Mouse (Mus musculus): Measurements from ENCODE around the gene Ctcf.

Ctcf gene

DNA sequence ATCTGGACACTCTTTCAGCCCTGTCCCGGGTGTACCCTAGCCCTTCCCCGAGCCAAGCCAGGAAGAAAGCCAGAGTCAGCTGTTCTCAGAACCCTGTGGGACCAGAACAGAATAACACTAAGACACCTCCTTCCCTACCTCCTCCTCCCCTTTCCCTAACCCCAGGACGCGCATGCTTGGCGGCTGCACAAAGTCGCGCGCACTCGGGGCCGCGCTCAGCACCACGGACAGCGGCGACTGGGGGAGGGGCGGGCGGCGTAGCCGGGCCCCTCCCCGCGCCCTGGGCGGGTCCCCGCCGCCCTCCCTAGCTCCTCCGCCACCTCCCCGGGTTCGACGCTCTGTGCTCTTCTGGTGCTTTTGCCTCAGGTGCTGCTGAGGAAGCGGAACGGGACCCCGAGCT lies 57.3 kb downstream of the Ctcf start:
- in situ Hi-C loops (cut with MboI; ENCODE audit: low pct_unique_long_range_greater_than_20kb in 1 of 2, low sequenced_read_pairs in 2 of 2, unreplicated experiment in 1 of 2), result no loop called here

DNA sequence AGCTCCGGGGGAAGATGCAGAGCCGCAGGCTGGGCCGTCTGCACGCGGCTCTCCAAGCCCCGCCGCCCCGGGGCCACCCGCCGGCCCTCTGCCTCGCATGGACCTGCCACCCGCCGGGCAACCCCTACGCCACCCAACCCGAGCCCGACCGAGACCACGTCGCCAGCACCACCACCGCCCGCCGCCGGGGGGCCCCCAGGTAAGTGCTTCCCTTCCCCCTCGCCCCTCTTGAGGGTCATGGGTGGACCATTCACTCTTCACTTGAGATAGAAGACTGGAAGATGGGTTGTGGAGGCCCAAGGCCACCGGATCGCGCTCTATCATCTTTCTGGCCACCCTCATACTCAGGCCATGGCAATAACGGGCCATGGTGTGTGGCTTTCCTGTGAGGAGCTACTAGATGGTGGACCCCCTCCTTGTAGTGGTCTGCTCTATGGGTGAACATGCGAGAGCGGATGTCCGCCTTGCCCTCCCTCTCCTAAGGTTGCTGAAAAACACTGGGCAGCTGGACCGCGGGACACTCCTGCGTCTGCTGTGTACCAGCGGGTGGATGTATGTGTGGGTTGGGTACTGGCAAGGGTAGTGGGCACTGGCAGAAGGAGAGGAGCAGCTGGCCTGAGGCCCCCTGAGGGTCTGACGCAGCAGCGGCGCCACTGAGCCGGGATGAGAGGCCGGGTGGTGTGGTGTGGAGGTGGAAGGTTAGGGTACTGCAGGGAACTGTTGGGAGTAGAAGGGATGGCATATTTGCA lies 57.9 kb downstream of the Ctcf start:
- in situ Hi-C loops (cut with MboI; ENCODE audit: low pct_unique_long_range_greater_than_20kb in 1 of 2, low sequenced_read_pairs in 2 of 2, unreplicated experiment in 1 of 2), result no loop called here

DNA sequence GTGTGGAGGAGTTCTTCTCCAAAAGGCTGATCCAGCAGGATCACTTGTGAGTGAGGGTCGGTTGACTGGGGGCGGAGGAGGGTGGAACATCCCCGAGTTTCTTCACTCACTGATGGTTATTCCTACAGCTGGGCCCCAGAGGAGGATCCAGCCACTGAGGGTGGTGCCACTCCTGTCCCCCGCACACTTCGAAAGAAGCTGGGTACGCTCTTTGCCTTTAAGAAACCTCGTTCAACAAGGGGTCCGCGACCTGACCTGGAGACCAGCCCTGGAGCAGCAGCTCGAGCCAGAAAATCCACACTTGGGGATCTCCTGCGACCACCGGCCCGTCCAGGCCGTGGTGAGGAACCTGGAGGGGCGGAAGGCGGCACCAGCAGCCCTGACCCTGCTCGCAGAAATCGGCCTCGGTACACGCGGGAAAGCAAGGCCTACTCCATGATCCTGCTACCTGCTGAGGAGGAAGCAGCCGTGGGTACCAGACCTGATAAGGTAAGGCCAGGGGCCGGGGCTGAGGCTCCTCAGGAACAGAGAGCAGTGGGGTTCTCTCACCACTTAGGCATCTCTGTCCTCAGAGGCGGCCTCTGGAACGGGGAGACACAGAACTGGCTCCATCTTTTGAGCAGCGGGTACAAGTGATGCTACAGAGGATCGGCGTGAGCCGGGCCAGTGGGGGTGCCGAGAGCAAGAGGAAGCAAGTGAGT lies 58.9 kb downstream of the Ctcf start:
- in situ Hi-C loops (cut with MboI; ENCODE audit: low pct_unique_long_range_greater_than_20kb in 1 of 2, low sequenced_read_pairs in 2 of 2, unreplicated experiment in 1 of 2), result no loop called here

DNA sequence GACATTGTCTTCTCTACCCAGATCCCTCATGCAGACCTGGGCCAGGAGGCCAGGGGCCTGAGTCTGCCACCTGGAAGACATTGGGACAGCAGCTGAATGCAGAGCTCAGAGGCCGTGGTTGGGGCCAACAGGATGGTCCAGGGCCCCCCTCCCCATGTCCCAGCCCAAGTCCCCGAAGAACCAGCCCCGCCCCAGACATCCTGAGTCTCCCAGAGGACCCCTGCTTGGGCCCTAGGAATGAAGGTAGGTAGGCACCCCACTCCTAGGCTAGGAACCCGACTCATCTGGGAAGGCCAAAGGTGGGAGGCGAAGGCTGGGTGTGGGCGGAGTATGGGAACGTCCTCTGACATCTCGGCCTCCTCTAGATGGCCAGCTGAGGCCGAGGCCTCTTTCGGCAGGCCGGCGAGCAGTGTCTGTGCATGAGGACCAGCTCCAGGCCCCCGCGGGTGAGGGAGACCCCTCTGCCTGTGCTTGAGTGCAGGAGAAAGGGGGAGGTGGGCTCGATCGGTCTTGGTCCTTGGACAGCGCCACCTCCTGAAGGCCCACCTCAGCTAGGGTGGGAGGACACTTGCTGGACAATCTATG lies 60.9 kb downstream of the Ctcf start:
- in situ Hi-C loops (cut with MboI; ENCODE audit: low pct_unique_long_range_greater_than_20kb in 1 of 2, low sequenced_read_pairs in 2 of 2, unreplicated experiment in 1 of 2), result no loop called here

DNA sequence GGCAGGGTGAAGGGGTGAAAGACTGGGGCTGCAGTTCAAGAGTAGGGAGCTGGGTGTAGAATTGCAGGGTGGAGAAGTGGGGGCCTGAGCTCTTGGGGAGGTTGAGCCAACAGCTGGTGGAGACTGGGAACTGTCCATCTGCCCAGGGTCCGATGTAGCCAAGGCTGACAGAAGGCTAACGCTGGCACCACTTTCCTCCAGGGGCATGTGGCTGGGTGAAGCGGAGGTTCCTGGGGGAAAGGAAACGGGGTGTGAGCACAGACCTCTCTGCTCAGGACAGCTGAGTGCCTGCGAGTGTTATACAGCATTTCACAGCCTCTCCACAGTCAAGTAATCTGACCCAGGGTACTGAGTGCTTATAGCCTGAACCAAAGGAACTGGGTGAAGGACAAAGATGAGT lies 62.4 kb downstream of the Ctcf start:
- in situ Hi-C loops (cut with MboI; ENCODE audit: low pct_unique_long_range_greater_than_20kb in 1 of 2, low sequenced_read_pairs in 2 of 2, unreplicated experiment in 1 of 2), result no loop called here

DNA sequence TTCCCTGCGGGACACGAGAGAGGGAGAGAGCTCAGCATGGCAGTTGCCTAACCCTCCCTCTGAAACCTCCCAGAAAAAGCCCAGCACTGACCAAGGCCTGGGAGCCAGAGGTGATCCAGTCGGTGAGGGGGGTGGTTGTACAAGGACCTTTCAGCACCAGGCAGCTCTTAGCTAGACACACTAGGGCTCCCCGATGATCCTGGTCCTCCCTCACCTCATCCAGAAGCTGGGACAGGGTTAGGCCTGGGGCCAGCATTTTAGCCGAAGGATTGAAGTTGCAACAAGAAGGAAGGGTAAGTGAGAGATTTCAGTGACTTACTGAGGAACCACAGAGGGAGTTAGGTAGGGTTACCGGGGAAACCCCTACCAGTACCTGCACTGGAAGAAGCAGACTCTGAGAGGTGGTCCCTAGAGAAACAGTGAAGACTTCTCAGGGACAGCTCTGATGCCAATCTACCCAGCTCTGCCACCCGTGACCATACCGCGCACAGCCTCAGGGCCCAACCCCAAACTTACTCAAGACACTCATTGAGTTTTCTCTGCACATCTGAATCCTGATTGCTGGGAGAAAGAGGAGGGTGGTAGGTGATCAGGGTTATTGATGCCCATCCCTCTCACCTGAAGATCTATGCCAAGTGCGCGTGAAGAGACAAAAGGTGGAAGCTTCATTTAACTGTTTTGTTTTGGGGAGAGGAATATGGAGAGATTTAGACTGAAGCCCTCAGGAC lies 63.3 kb downstream of the Ctcf start:
- in situ Hi-C loops (cut with MboI; ENCODE audit: low pct_unique_long_range_greater_than_20kb in 1 of 2, low sequenced_read_pairs in 2 of 2, unreplicated experiment in 1 of 2), result no loop called here

DNA sequence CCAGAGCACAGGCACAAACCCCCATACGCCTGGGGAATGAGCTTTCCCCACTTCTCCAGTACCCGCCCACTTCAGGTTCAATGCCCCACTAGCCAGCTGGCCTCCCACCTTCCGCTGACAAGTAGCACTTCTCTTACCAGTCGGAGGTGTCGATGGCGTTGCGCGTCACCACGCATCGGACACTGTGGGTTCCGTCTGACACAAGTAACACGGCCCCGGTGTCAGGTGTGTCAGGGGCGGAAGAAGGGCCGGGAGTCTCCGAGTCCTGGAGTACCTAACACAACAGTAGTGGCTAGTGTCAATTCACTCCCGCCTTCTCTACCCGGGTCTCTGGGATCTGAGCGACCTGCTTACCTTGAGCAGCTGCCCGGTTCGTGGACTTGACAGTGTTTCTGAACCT lies 64.2 kb downstream of the Ctcf start:
- in situ Hi-C loops (cut with MboI; ENCODE audit: low pct_unique_long_range_greater_than_20kb in 1 of 2, low sequenced_read_pairs in 2 of 2, unreplicated experiment in 1 of 2), result no loop called here

DNA sequence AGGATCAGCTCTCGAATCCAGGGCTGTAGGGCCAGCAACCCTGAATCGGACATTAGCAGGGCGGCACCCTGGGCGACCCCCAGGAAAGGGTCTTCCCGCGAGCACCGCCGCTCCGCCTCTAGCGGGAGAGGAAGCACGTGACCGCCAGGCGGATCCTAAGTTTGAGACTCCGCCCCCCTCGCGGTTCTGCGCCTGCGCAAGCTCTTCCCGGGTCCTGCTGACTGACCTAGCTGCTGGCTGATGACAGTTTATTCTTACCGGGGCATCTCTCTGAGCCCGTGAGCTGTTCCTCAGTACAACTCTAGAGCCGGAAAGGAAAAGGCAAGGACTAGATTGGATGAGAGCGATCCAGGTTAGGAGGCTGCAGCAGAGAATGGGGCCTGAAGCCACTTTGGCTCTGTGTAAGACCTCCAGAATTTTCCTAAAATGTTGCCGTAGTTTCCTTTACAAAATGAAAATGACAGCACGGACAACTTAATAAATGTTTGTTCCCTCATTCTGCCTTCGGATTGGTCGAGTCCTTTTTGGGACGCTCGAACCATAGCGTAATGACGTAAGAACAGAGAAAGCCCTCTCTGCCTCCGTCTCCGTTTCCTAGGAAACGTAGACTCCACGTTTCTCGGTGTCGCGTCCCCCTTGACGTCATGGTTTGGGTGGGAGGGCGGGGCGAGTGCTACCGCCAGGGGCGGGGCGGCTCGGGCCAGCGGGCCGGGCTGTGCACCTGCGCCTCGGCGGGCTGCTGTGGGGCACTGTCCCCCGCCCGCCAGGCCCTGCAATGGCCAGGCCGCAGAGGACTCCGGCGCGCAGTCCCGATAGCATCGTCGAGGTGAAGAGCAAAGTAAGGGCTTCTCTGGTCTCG lies 64.8 kb downstream of the Ctcf start, which contains the start of the genes Acd and Pard6a:
Gene Acd, minus strand, starts transcription at position 137 of the 859 bp plus-strand sequence.
Gene Pard6a, plus strand, starts transcription at position 183 of the 859 bp plus-strand sequence.
- in situ Hi-C loops (cut with MboI; ENCODE audit: low pct_unique_long_range_greater_than_20kb in 1 of 2, low sequenced_read_pairs in 2 of 2, unreplicated experiment in 1 of 2), result no loop called here

DNA sequence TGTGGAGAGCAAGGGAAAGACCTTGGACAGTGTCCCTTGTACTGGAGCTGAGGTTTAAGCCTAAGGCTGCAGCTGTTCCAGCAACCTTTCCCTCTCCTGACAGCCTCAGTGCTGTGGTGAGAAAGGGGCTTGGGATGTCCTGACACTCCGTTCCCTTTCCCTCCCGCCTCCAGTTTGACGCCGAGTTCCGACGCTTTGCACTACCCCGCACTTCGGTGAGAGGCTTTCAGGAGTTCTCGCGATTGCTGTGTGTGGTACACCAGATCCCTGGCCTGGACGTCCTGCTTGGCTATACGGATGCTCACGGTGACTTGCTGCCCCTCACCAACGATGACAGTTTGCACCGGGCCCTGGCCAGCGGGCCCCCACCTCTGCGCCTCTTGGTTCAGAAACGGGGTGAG lies 65.6 kb downstream of the Ctcf start:
- in situ Hi-C loops (cut with MboI; ENCODE audit: low pct_unique_long_range_greater_than_20kb in 1 of 2, low sequenced_read_pairs in 2 of 2, unreplicated experiment in 1 of 2), result no loop called here

DNA sequence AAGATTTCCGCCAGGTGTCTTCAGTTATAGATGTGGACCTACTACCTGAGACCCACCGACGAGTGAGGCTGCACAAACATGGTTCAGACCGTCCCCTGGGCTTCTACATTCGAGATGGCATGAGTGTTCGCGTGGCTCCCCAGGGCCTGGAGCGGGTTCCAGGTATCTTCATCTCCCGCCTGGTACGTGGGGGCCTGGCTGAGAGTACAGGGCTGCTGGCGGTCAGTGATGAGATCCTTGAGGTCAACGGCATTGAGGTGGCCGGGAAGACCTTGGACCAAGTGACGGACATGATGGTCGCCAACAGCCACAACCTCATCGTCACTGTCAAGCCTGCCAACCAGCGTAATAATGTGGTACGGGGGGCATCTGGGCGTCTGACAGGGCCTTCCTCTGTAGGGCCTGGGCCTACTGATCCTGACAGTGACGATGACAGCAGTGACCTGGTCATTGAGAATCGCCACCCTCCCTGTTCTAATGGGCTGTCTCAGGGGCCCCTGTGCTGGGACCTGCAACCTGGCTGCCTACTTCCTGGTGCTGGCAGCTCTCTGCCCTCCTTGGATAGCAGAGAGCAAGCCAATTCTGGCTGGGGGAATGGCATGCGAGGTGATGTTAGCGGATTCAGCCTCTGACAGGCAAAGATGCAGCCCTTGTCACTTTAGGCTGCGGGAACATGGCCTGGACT lies 66.5 kb downstream of the Ctcf start:
- in situ Hi-C loops (cut with MboI; ENCODE audit: low pct_unique_long_range_greater_than_20kb in 1 of 2, low sequenced_read_pairs in 2 of 2, unreplicated experiment in 1 of 2), result no loop called here

DNA sequence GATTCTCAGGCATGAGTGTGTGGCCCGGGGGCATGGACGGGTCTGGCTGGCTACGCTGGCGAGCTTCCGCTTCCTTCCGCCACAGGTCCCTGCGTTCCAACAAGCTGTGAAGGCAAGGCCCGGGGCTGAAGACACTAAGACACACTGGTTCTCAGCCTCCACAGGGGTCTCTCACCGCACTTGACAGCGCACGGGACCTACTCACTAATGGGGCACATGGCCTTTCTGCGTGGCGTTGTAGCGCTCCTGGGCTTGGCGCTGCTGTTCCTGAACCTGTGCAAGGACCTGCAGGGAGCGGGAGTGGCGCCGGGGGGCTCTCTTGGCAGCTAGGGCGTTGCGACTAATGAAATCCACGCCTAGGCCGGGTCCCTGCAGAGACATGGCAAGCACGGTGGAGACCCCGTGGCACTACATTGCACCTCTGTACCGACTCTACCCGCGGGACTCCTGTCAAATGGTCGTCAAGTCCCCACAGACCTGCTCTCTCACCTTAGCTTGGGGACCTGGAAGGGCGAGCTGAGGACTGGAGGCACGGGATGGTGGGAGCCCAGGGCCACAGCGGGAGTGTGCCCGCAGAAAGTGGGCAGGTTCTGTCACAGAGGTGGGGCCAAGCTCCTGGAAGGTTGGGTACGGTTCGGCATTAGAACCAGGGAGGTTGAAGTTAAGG lies 67.9 kb downstream of the Ctcf start:
- in situ Hi-C loops (cut with MboI; ENCODE audit: low pct_unique_long_range_greater_than_20kb in 1 of 2, low sequenced_read_pairs in 2 of 2, unreplicated experiment in 1 of 2), result no loop called here

DNA sequence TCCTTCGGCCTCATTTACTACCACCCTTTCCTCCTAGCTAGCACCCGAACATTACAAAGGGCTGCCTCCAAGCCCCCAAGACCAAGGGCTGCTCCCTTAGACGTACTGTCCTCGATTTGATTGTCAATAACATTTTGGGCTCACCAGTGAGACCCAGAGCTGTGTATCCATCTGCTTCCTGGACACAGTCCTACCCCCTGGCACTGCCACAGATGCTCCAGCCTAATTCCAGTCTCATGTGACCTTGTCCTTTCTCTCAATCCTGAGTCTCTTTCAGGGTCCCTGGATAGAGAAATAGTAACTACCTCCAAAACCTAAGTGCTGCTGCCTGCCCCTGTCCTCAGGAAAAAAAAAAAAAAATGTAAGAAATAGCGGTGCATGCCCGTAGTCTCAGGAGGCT lies 68.6 kb downstream of the Ctcf start:
- in situ Hi-C loops (cut with MboI; ENCODE audit: low pct_unique_long_range_greater_than_20kb in 1 of 2, low sequenced_read_pairs in 2 of 2, unreplicated experiment in 1 of 2), result no loop called here

DNA sequence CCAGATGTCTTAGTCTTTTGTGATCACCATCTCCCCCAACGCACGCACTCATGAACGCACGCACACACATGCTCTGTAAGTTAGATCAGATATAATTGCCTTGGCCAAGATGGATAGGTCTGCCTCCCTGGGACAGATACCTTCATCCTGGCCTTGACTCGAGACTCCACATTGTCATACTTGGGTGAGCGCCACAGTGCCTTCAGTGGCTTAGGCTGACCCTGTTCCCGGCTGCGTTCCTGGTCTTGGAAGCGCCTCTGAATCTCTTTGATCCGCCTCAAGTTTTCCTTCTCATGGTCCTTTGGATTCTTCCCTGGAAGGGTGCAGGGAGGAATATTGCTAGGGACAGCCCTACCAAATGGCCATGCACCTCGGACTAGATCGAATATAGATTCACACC lies 70.1 kb downstream of the Ctcf start:
- in situ Hi-C loops (cut with MboI; ENCODE audit: low pct_unique_long_range_greater_than_20kb in 1 of 2, low sequenced_read_pairs in 2 of 2, unreplicated experiment in 1 of 2), result no loop called here

DNA sequence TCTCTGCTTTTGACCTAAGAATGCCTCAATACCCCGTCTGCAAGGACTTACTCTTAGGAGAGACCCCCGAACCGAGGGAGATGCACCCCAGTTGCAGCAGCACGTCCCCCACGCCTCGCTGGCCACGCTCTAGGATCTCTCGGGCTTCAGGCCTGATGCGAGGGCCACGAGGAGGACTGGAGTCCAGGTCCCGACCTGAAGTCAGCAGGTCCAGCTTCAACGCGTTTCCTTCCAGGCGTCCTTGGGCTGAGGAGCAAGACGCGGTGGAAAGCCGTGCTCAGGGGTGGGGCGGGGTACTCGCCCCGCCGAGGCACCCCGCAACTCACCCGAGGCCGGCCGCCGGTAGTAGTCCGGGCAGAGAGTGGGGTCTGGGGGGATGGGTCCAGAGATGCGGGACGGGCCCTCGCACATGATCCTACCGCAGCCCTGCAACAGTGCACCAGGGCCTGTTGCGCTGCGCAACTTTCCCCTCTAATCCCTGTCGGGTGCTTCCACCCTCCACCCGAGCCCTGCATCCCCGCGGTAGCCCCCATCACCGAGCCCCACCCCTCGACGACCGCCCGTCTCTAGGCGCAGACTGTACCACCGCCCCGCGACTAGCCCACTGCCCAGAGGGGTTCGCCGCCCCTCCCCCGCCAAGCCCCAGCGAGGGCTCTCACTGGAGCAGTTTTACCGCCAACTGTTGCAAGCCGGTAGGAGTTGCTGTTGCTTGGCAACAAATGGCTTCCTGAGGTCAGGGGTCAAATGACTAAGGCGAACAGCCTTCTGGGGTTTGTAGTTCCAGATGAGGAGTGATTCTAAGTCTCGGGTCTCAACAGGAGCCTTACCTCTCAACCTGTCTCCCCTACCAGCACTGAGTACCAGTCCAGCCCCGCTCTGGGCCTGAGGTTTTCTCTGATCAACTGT lies 71.4 kb downstream of the Ctcf start, which contains the start of the genes 4933405L10Rik and Enkd1:
Gene 4933405L10Rik, plus strand, starts transcription at position 158 of the 906 bp plus-strand sequence.
Gene Enkd1, minus strand, starts transcription at position 713 of the 906 bp plus-strand sequence.
- in situ Hi-C loops (cut with MboI; ENCODE audit: low pct_unique_long_range_greater_than_20kb in 1 of 2, low sequenced_read_pairs in 2 of 2, unreplicated experiment in 1 of 2), result no loop called here

DNA sequence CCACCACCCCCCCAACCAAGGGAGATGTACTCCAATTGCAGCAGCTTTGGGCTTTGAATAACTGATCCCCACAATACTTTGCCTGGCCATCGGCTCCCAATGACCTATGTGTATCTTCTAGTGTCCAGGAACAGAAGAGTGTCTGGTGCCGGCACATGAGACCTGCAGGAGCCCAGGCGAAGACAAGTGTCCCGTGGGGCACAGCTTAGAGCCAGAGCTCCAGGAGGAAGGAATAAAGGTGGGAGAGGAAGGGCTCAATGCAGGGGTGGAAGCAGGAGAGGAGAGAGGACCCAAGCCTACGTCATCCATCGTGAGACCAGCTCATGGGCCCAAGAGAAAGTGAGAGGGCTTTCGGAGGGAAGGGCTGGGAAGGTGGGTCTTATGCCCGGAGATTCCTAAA lies 72.3 kb downstream of the Ctcf start:
- in situ Hi-C loops (cut with MboI; ENCODE audit: low pct_unique_long_range_greater_than_20kb in 1 of 2, low sequenced_read_pairs in 2 of 2, unreplicated experiment in 1 of 2), result no loop called here

DNA sequence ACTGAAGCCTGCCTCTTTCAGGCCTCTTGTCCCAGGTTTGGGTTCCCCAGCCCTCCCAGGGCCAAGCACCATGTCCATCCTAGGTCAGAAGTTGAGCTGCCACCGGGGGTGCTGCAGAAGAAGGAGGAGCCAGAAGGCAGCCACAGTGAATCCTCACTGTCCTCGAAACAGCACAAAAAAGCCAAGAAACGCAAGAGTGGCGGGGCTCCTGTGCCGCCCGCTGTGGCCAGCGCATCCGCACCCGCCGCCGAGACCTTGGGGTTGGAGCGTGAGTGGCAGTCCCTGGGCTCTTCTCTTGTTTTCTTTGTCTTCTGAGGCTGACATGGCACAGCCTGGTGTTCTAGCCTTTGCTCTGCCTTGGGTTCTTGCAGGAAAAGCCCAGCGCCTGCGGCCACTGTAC lies 72.9 kb downstream of the Ctcf start:
- in situ Hi-C loops (cut with MboI; ENCODE audit: low pct_unique_long_range_greater_than_20kb in 1 of 2, low sequenced_read_pairs in 2 of 2, unreplicated experiment in 1 of 2), result no loop called here

All from mouse embryonic stem cell (cell line).